Mouse (Mus musculus) 3134 (cell line): ENCODE data around the gene Il15ra.

ENCODE experiments used
- DNase-seq: peaks from one replicate; pipeline ENCODE4 v3.0.0-alpha.2; 2011; ENCODE audit warnings: low spot score; ENCODE audit not compliant: insufficient read length; ENCODE audit errors: extremely low read depth

Il15ra gene

DNA sequence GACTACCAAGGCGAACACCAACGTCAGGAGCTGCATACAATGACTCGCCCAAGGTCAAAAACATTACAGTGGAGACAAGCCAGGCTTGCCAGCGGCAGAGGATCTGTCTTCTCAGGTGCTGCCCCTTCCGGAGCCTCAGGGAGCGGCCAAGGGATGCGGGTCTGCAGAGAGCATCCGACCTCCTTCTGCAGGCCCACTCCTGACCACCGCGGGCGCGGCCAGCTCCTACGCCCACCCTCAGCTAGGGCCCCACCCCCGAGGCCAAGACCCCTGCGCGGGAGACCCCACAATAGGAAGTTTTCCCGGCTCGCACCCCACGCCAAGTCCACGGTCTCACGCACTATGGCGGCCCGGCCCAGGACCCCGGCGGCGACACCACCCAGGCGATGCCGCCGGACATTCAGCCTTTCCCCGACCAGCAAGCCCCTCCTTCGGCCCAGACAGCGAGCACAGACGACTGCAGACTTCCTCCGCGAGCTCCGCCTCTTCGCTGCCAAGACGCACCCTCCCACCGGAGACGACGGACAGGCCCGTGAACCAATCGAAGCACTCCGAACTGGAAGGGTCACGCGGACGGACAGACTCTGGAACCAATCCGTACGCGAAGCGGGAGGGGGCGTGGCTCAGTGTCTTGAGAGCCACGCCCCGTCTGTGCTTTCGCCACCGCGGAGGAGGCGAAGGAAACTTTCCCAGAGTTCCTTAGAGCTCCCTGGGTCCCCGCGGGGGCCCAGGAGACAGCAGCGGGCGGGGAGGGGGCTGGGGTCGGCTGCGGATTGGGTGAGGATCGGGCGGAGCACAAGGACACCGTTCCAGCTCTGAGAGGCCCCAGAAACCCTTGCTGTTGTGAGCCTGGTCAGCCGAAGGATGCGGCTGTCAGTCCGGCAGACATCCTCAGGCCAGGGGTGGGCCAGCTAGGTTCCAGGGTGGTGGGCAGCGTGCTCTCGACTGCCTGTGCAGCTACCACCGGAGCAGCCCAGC lies 72.3 kb downstream of the Il15ra start, which contains the start of the genes Fbh1 and Ankrd16:
Gene Fbh1, minus strand, starts transcription at position 492 of the 978 bp plus-strand sequence.
Gene Ankrd16, plus strand, starts transcription at position 786 of the 978 bp plus-strand sequence.
- peak; percentile 100 for DNase-seq

DNA sequence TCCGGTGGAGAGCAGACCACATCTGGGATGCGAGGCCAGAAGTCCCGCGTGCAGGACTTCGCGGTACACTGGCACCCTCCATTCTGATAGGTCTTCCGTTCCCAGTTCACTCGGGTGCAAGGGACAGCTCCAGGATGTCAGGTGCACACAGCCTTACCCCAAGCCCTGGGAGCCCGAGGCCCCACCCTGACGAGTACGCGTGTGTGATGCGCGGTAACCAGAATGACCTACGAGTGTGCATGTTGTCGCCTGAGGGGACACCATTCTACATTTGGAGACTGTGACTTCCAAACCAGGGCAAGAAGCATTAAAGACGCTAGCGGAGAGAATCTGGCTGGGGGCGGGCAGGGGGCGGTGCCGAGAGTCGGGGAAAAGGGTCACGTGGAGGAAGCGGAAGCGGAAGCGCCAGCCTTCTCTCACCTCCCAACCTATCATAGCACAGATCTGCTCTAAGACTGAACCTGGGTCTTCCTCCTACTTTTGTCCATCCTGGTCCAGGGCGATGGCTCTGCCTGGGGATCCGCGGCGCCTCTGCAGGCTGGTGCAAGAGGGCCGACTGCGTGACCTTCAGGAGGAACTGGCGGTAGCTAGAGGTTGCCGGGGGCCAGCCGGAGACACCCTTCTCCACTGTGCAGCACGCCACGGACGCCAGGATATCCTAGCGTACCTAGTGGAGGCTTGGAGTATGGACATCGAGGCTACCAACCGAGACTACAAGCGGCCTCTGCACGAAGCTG lies 73.2 kb downstream of the Il15ra start:
- DNase-seq, result peak; percentile 92
